Mouse (Mus musculus) cerebellum, postnatal 14 days (tissue): ENCODE results near the gene Hpgds.
A peak's percentile ranks its signal among the peaks of the same experiment; 100 is the strongest.

Experiments used
- DNase-seq, 2 experiments: peaks; one replicate each; pipeline ENCODE4 v3.0.0; 2021; ENCODE audit warnings: mixed read lengths in 2 of 2

Gene Hpgds

DNA sequence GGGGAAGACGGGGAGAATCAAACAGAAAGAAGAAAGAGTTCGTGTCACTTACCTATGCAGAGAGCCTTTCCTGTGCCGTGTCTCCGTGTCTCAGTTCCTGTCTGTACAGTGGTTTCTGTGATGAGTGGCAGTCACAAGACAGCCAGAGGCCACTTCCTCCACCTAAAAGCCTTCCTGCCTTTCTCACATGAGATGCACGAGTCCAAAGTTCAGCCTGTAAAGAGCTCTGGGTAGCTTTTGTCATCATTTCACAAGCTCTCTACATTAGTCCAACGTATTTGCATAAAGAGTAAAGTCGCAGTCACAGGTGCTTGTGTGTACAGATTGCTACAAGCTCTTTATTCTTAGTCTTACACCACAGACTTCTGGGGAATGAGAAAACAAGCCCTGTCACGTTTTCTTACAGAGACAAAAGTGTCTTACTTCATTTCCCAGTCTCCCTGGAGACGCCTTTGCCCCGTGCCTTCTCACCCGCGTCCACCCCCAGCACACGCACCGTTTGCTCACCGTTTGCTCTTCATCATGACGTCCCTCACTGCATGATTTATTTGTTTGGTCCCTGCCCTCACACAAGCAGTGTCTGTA, at the start of gene Hpgds:
Hpgds (minus strand) TSS at position 288 of the 585 bp plus-strand sequence.
- DNase-seq: no peak

DNA sequence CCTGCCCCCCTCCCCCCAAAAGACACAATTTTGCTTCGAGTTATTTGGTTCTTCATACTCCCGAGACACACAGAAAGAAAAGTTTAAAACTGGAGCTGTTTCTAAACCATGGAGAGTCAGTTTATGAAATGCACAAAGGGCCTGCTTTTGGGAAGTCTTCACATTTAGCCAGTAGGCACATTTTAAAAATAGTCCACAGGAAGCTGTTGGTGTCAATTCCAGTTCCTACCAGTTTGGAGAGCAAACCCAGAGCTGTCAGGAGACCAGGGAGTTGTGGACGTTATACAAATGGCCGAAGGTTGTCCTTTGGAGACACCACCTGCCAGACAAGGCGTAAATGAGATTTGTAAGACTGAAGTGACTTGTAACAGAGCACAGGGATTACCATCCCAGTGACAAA, 20.3 kb upstream of the Hpgds start:
- no peak for DNase-seq

DNA sequence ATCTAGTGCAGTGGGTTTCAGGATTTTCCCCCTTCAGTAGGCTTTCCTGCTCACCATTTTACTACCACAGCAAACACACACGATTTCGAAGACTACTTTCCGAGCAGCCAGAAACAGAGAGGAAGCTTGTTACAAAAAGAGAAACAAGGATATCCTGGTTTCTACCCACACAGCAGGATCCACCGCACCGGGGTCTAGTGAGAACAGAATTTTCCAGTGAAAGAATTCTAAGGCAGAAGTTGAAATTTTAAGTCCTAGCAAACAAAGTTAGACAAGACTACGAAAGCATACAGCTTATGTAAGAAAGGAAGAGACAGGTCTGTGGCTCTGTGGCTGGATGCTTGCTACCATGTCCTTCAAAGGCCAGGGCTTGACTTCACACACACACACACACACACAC, 19.4 kb upstream of the Hpgds start:
- DNase-seq: no peak

DNA sequence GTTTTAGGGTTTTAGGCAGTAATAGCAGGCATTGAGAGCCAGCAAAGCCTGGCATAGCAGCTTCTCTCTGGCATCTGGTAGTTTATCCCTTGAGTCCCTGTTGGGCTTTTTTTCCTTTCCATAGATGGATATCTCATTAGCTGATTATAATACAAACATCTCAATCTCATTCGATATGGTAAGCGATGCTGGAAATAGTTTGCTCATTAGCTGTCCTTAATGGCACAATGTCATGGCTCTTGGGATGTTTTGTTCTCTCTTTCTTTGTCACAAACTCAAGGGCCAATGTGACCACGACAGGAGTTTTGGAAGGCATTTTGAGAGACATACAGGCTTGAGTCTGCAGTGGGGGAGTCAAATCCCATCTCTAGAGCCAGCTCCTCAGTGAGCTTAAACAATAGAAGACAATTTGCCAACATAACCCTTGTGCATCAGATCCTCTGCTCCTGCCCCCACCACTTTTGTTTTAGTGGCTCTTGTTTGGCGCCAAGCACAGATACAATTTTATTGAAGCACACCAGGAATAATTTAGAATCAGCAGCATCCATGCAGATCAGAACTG, 14.8 kb upstream of the Hpgds start:
- DNase-seq: no peak

DNA sequence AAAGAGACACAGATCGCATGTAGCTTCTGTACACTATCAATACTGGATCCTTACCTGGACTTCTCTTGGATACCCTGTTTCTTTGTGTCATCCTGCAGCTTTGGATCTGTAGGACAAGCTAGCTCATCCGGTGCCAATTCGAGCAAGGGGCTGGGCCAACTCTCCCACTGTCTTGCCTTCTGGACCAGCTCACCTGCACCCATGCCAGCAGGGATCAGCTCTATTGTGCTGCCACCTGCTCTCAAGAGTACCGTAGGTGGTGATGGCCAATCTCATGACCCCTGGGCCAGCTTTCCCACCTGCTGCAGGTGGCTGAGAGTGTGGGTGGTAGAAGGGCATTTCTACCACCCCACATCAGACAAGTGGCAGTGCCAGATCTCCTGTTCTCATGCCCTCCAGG, 12.3 kb upstream of the Hpgds start:
- DNase-seq: peak; percentile 70 to 87

DNA sequence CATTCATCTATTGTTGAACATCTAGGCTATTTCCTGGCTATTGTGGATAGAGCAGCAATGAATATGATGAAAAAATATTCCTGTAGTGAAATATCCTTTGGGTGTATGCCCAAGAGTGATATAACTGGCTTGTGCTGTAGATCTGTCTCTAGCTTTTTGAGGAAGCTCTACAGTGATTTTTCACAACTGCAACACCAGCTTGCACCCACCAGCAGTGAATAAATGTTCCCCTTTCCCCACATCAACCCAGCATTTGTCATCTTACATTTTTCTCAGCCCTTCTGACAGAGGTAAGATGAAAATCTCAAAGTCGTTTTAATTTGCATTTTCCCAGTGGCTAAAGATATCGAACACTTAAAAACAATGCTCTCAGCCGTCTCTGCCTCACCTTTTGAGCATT, 8.9 kb upstream of the Hpgds start:
- DNase-seq: no peak

DNA sequence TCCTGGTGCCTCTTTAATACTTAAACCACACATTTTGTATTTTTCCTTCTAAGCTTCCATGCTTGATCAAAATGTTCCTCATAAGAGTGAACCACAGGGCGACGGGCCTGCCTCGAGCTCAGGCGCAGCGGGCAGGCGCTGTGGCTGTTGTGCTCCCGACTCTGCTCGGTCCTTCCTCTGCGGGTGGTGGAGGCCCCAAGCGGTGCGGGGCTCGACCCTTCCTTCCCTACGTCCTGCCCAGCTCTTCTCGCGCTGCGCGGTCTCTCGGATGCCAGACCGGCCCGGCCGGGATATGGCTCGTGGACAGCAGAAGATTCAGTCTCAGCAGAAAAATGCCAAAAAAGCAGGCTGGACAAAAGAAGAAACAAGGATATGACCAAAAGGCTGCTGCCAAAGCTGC, 6.0 kb upstream of the Hpgds start:
- DNase-seq: peak; percentile 15 to 47

DNA sequence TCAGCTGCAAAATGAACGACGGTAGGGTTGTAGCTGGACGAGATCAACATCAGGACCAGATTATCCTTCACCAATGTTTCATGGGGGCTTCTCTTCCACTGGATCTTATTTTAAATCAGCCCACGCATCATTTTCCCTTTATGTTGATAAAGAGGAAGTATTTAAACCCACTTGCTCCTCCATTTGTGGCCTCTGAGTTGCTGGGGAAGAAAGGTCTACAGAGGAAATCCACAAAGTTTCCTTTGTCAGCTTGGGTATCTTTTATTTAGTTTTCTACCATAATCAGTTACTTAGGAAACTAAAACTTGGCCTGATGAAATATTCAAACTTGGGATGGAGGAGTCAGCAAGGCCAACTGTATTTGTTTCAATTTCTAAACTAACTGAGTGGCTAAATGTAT, 1.7 kb upstream of the Hpgds start:
- DNase-seq: no peak

DNA sequence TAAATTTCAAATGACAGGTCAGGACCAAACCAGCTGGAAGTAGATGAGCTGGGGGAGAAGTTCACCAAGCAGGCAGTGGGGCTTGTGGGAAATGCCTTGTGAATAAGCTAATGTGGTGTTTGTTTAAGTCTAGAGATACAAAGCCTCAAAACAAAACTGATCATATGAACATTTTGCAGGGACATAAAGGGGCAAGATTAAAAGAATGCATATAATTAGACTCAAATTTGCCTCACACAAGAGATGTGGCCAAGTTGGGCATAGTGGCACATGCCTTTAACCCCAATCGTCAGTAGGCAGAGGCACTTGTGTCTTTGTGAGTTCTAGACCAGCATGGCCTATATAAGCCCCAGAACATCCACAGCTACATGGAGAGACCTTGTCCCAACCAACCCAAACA, 2.4 kb downstream of the Hpgds start:
- no peak for DNase-seq

DNA sequence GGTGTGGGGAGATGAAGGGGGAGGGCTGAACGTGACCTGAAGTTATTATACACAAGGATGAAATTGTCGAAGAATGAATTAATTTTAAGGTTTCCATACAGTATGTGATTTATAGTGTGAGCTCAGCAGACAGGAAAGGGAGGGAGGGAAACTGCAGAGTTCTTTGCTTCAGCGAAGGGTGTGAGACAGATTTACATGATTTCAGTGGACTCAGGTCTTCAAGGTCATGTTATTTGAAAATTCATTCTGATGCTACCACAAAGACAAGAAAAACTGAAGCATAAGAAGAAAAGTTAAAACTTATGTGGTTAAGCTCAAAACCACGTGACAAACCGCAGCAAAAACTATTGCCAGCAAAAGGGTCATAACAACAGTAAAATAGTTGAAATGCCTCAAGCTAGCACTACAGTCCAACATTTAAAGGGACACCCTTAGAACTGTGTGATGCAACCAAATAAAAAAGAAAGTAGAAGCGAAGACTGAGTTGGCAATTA, 3.9 kb downstream of the Hpgds start:
- DNase-seq: no peak

DNA sequence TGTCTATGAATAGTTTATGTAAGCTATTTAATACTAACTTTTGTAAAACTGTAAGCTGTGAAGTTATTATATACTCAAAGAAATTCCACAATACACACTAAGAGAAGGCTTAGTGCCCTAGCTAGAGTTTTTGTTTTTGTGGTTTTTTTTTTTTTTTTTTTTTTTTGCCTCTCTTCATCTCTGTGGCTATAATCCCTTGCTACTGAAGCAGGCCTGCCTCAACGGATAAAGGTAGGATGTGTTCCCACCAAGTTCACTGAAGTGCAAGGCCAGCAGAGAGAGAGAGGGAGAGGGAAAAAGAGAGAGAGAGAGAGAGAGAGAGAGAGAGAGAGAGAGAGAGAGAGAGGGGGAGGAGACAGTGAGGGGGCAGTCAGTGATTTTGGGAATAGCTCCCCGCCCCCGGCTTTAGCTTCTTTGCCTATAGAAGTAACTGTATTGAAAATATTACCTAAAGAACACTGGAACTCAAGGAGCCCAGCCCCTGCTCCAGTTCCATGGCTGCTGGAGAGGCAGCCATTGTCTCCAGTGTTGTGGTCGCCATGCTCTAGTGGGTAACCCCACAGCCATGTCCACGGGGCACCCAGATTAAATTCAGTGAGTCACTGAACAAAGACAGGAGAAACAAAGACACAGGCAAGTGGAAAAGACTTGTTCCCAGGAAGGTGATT, 4.5 kb downstream of the Hpgds start:
- no peak for DNase-seq

DNA sequence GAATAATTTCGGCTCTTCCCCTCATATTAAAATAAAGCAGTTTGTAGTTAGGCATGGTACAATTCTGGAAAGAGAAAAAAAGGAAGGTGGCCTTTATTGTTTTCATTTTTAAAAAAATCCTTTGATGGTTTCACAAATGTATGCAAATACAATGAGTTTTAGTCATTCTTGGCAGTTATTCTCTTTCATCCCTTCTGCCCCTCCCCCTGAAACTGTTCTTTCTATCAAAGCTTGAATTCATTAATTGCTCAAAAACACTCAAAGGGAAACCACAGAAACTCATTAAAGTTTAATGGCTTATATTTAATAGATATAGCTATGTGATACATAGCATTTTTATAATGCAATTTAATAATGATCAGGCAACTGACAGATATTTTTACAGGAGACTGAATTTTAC, 6.5 kb downstream of the Hpgds start:
- DNase-seq: no peak

DNA sequence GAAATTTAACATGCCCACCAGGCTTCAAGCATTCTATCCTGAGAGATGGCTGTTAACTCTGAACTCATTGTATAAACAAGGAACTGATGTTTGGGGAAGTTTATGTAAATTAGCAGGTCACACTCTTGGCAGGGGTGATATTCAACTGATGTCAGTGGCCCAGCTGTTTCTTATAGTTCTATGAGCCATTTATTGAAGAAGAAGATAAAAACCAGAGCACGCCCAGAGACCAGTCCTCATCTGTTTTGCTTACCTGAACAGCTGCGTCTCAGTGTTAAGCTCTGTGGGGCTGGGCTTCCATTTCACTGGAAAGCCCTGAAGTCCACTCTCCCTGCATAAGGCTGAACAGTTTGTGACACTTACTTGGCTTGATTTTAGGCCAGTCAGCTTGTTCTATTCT, 6.9 kb downstream of the Hpgds start:
- no peak for DNase-seq

DNA sequence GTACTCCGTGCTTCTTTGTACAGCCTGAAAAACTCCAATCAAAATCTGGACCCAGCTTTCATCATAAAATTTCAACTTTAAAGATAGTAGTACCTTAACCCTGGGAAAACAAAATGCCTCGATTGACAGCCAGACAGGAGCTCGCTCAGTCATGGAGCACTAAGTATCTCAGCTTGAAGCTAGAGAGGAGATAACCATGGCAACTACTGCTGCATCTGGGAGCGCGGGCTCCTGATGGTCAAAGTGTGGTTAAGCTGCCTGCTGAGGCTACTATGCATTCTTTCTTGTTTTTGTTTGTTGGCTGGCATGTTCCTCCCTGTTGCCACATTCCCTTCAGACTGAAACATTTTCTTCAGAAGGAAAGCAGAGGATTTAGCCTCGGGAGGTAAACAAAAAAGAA, 12.3 kb downstream of the Hpgds start:
- DNase-seq: no peak

DNA sequence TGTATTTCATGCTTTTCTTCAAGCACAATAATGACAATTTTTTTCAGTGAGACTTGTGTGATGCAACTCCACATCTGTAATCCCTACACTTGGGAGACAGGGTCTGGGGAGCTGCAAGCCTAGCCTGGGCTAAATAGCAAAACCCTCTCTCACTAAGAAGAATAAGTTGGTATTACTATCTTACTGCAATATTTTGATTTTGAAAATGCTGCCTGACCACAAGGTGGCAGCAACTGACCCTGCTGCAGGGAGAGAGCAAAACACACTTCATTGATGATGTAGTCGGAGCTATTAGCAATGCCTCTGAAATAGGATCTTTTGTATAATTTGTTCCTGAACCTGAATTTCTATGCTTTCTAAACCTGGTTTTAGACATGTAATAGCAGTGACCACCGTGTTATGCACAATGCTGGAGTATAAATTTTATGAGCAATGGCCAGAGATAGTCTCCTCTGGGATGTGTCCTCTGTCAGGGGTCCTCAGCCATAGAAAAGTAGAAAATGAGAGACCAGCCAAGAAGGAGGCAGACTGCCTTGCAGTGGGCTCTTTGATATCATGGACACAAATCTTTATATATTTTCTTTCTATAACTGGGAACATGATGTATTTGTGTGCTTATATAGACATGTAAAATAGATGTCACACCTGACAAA, 18.5 kb downstream of the Hpgds start:
- DNase-seq: peak; percentile 75

DNA sequence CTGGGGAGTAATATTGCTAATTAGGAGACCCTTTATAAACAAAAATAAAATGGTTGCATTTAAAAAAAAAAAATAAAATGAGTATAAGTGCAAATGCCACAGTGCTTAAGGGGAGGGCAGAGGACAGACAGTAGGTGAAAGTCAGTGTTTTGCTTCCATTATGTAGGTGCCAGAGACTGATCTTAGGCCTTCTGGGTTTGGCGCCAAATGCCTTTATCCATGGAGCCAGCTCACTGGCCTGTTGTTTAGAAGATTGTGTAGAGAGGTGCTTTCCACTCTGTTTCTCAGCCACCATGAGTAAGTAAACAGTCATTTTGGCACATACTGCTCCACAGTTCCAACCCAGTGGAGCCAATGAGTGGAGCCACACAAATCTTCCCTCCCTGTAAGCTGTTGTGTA, 27.2 kb downstream of the Hpgds start:
- DNase-seq: peak in 1 of 2 experiments; percentile 24

DNA sequence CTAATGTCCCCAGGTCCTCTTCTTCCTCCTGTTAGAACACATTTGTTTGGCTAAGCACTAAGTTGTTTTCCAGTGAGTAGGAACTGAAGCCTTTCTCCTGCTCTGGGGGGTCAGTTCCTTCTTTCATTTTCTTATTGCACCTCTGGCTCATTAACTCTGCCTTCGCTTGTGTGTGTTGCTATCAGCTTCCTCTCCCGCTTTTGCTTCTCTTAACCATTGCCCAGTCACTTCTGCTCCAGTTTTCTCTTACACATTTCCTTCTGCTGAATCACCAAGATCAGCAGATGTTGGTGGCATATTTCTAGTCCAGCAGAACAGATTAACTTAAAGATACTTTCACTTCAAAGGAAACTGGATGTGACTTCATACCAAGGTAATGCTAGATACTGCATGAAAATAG, 29.8 kb downstream of the Hpgds start:
- no peak for DNase-seq

DNA sequence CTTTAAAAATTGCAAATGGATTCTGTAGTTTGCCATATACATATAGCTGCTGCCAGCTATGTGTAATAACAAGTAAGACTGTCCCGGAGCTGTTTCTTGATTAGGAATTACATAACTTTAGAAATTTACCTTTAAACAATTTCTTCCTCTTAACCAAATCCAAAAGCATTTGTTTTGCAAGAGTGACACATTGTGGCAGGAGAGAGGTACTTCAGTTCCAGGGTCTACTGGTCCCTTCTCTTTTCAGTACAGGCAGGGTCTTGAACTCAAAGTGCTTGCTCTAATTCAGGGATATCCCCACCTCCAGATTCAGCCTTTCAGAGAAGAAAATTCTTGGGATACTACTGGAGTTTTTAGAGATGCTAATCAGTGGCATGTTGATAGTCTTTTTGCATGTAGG, 65.6 kb downstream of the Hpgds start:
- DNase-seq: peak; percentile 12 to 16

DNA sequence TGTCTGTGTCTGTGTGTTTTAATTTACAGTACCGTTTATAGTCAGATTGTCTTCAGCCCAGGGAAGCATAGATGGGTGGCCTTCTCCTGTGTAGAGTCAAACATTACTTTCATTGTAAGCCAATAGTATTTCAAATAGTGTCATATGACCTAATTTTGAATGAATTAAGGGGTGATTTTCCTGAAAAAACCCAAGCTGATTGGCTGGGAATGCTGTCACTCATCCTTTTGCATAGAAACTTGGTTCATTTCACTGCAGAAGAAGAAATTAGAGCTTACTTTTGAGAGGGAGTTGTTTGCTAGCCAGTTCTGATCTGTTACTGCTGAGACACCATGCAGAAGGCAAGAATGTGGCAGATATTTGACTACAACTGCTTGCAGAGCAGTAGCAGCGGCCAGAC, 69.5 kb downstream of the Hpgds start:
- DNase-seq: peak; percentile 18 to 62
